8 mouse cellular contexts compared by ENCODE assay signal in genomic region chr2:131190344-131191004, GRCm38 (mm10). TPM values are rescaled to one million over a fixed set of nuclear protein-coding genes. Genes with fewer than 3 reads are reported as not detected.
A peak's percentile ranks its signal among the peaks of the same experiment; 100 is the strongest.
DNase-seq lines count a peak whose midpoint lies in the region; ATAC-seq and TF ChIP-seq lines count a peak whose summit lies in the region.

No protein-coding gene starts in this region.

- peak; percentile 17 for DNase-seq in thymus, postnatal 14 days
- DNase-seq in thymus, postnatal 4 days: no peak
- DNase-seq in hindbrain, postnatal 0 days (ENCODE audit: low spot score): peak; percentile 58
- DNase-seq in spleen, postnatal 36 days (ENCODE audit: low spot score in 2 of 2): peak; percentile 78 to 80
- DNase-seq in adrenal gland, postnatal 14 days: no peak
- no peak for DNase-seq in ovary, postnatal 36 days (ENCODE audit: low spot score)
- DNase-seq in left cerebral cortex, postnatal 25 days (ENCODE audit: low spot score in 2 of 2): no peak

- H3K27me3 ChIP-seq in hindbrain, postnatal 0 days (ENCODE audit: insufficient read depth, low read length): no peaks in the 10 kb centered on the region
- no peaks in the 10 kb centered on the region for H3K27me3 ChIP-seq in liver, embryonic 15.5 days

- H3K27ac ChIP-seq in hindbrain, postnatal 0 days: peak overlapping the region; percentile 49; the same call in 1 of the 2 replicates
- H3K27ac ChIP-seq in liver, embryonic 15.5 days (replicated peaks): peak overlapping the region; percentile 97

- H3K9ac ChIP-seq in hindbrain, postnatal 0 days (replicated peaks; ENCODE audit: low read length): no peak overlapping the region
- peak overlapping the region; percentile 95 for H3K9ac ChIP-seq in liver, embryonic 15.5 days

- intact Hi-C loops in left cerebral cortex, postnatal 25 days (cut with DNase I): no loop called here

- no peak for TF ChIP-seq CTCF in hindbrain, postnatal 0 days (IDR thresholded peaks at IDR 0.05; ENCODE audit: low read depth)

- no peaks in the 10 kb centered on the region for H3K9me3 ChIP-seq in hindbrain, postnatal 0 days (ENCODE audit: low read length)
- H3K9me3 ChIP-seq in liver, embryonic 15.5 days (replicated peaks): no peaks in the 10 kb centered on the region

- 0 out of 2 replicates have a peak, but pooled peaks cover 16% of the 10 kb centered on the region for H3K36me3 ChIP-seq in hindbrain, postnatal 0 days (ENCODE audit: insufficient read depth, low read length)
- H3K36me3 ChIP-seq in liver, embryonic 15.5 days (replicated peaks): peaks cover 78% of the 10 kb centered on the region

- H3K4me2 ChIP-seq in hindbrain, postnatal 0 days (ENCODE audit: low read depth, low read length): no peak overlapping the region
- H3K4me2 ChIP-seq in liver, embryonic 15.5 days: peak overlapping the region; percentile 96

- ATAC-seq in hindbrain, postnatal 0 days: peak; percentile 45
- ATAC-seq in liver, embryonic 15.5 days (ENCODE audit: insufficient read depth): no peak

- H3K4me3 ChIP-seq in hindbrain, postnatal 0 days (ENCODE audit: low read length): no peak overlapping the region
- H3K4me3 ChIP-seq in liver, embryonic 15.5 days (replicated peaks): peak overlapping the region; percentile 90

- H3K4me1 ChIP-seq in hindbrain, postnatal 0 days (ENCODE audit: insufficient read depth, low read length): peaks cover 17% of the 10 kb centered on the region
- H3K4me1 ChIP-seq in liver, embryonic 15.5 days (replicated peaks): peaks cover 82% of the 10 kb centered on the region

- WGBS in hindbrain, postnatal 0 days: 21% methylated on average over 10 of the region's 10 CpGs
- 77% methylated on average over 10 of the region's 10 CpGs for WGBS in liver, embryonic 15.5 days (ENCODE audit: insufficient replicate concordance)

RNA-seq across cellular contexts. Expression of gene Spef1, which starts 3.4 kb away (rescaled TPM):
- 15.5 and 17.3 TPM in 2 replicates for total RNA-seq in hindbrain, postnatal 0 days (2014; rRNA removed)
- 7.8 and 8.9 TPM in 2 replicates for polyA plus RNA-seq in hindbrain, postnatal 0 days (2015; fragmentation: Nextera tagmentation; extraction: Ambion mirVana)
- polyA plus RNA-seq in liver, embryonic 15.5 days (2015; fragmentation: Nextera tagmentation; extraction: Ambion mirVana): 1.6 and 1.8 TPM in 2 replicates
- 7.0 and 7.5 TPM in 2 replicates for total RNA-seq in adrenal gland, postnatal 14 days (2021)
- 10 to 100 TPM in 1 of 2 experiments, 1 to 10 TPM in 1; 9.9 to 12.8 TPM for total RNA-seq in left cerebral cortex, postnatal 25 days (2021)

RNA-seq across cellular contexts. Expression of gene Cdc25b, which starts 3.7 kb away (rescaled TPM):
- 18.2 TPM in 2 replicates for total RNA-seq in hindbrain, postnatal 0 days (2014; rRNA removed)
- polyA plus RNA-seq in hindbrain, postnatal 0 days (2015; fragmentation: Nextera tagmentation; extraction: Ambion mirVana): 22.2 and 24.0 TPM in 2 replicates
- polyA plus RNA-seq in liver, embryonic 15.5 days (2015; fragmentation: Nextera tagmentation; extraction: Ambion mirVana): 236 and 279 TPM in 2 replicates
- 16.1 and 17.8 TPM in 2 replicates for total RNA-seq in adrenal gland, postnatal 14 days (2021)
- 10 to 100 TPM; 13.3 to 16.2 TPM for total RNA-seq in left cerebral cortex, postnatal 25 days (2021)

RNA-seq across cellular contexts. Expression of gene Cenpb, which starts 10.6 kb away (rescaled TPM):
- 106 and 112 TPM in 2 replicates for total RNA-seq in hindbrain, postnatal 0 days (2014; rRNA removed)
- 12.8 and 14.4 TPM in 2 replicates for polyA plus RNA-seq in hindbrain, postnatal 0 days (2015; fragmentation: Nextera tagmentation; extraction: Ambion mirVana)
- 4.1 and 5.4 TPM in 2 replicates for polyA plus RNA-seq in liver, embryonic 15.5 days (2015; fragmentation: Nextera tagmentation; extraction: Ambion mirVana)
- total RNA-seq in adrenal gland, postnatal 14 days (2021): 65.6 and 70.4 TPM in 2 replicates
- 10 to 100 TPM; 77.3 to 78.8 TPM for total RNA-seq in left cerebral cortex, postnatal 25 days (2021)

RNA-seq across cellular contexts. Expression of gene Ap5s1, which starts 16.4 kb away (rescaled TPM):
- total RNA-seq in hindbrain, postnatal 0 days (2014; rRNA removed): 63.0 and 67.6 TPM in 2 replicates
- polyA plus RNA-seq in hindbrain, postnatal 0 days (2015; fragmentation: Nextera tagmentation; extraction: Ambion mirVana): 37.1 and 37.5 TPM in 2 replicates
- polyA plus RNA-seq in liver, embryonic 15.5 days (2015; fragmentation: Nextera tagmentation; extraction: Ambion mirVana): 16.6 and 18.3 TPM in 2 replicates
- 17.3 and 17.7 TPM in 2 replicates for total RNA-seq in adrenal gland, postnatal 14 days (2021)
- 10 to 100 TPM; 25.1 to 25.4 TPM for total RNA-seq in left cerebral cortex, postnatal 25 days (2021)

RNA-seq across cellular contexts. Expression of gene 1700037H04Rik, which starts 30.6 kb away (rescaled TPM):
- 155 and 157 TPM in 2 replicates for total RNA-seq in hindbrain, postnatal 0 days (2014; rRNA removed)
- polyA plus RNA-seq in hindbrain, postnatal 0 days (2015; fragmentation: Nextera tagmentation; extraction: Ambion mirVana): 76.0 and 79.3 TPM in 2 replicates
- polyA plus RNA-seq in liver, embryonic 15.5 days (2015; fragmentation: Nextera tagmentation; extraction: Ambion mirVana): 135 and 147 TPM in 2 replicates
- 69.4 and 79.8 TPM in 2 replicates for total RNA-seq in adrenal gland, postnatal 14 days (2021)
- 10 to 100 TPM; 71.7 to 75.8 TPM for total RNA-seq in left cerebral cortex, postnatal 25 days (2021)

Comparison
In these comparisons a context has a peak if more than half of its experiments do, and no peak if none do; other contexts are left out.
1. DNase-seq: peak in thymus, postnatal 14 days (single experiment), hindbrain, postnatal 0 days (single experiment) and spleen, postnatal 36 days (2 of 2); none in thymus, postnatal 4 days (single experiment), adrenal gland, postnatal 14 days (single experiment), ovary, postnatal 36 days (single experiment) and left cerebral cortex, postnatal 25 days (0 of 2).